Mouse (Mus musculus) kidney, adult 2 months (tissue): ENCODE data around the gene Gm21258.
"Not testable (repeated sequence)": the region's sequence is repeated elsewhere in the genome, so short reads cannot be mapped to it uniquely, and the experiment has no call there.

ENCODE experiments used
- CTCF ChIP-seq: fragments of 200-500 bp; conservative IDR thresholded peaks from 2 replicates; pipeline ENCODE4 v1.5.1; 2011; ENCODE audit warnings: low read depth, mild to moderate bottlenecking, control low read depth, low read length, moderate library complexity, mixed read lengths; ENCODE audit not compliant: insufficient read depth, insufficient read length
- POLR2A ChIP-seq: fragments of 200-500 bp; IDR thresholded peaks from one replicate; pipeline ENCODE4 v1.6.1; 2011; ENCODE audit warnings: low read depth, low read length, control low read depth

- TF ChIP-seq CTCF, POLR2A: not testable (repeated sequence)
Measured at GRCm38 (mm10) chrY:52779740-52780139, at the start of gene Gm21258.
